Mouse (Mus musculus) heart, adult 2 months (tissue): ENCODE measurements around the gene Olfr237-ps1. TPM values are rescaled to one million over a fixed set of nuclear protein-coding genes. Genes with fewer than 3 reads are reported as not detected.
"Not testable (repeated sequence)": the region's sequence is repeated elsewhere in the genome, so short reads cannot be mapped to it uniquely, and the experiment has no call there.

ENCODE experiments used
- DNase-seq, 2 experiments: peaks; one replicate each; pipeline ENCODE4 v3.0.0; 2021
- H3K27ac ChIP-seq: fragments of 200-600 bp; 2 replicates; pipeline ENCODE4 v1.8.1; 2022
- H3K27me3 ChIP-seq: fragments of 200-500 bp; 2 replicates; pipeline ENCODE4 v1.6.1; 2012; ENCODE audit warnings: mild to moderate bottlenecking, low read length, inconsistent platforms, mixed read lengths; ENCODE audit not compliant: control insufficient read depth, insufficient read depth
- H3K36me3 ChIP-seq: fragments of 200-500 bp; 2 replicates; pipeline ENCODE4 v1.6.1; 2012; ENCODE audit warnings: low read length, inconsistent platforms; ENCODE audit not compliant: control insufficient read depth, insufficient read depth
- H3K4me1 ChIP-seq: fragments of 200-500 bp; 2 replicates; pipeline ENCODE4 v1.6.1; 2011; ENCODE audit warnings: low read length; ENCODE audit not compliant: control insufficient read depth, insufficient read depth
- H3K4me3 ChIP-seq: fragments of 200-600 bp; 2 replicates; pipeline ENCODE4 v1.8.1; 2022
- H3K79me2 ChIP-seq: fragments of 200-500 bp; replicated peaks from 2 replicates; pipeline ENCODE4 v1.6.1; 2012; ENCODE audit warnings: mild to moderate bottlenecking, inconsistent platforms, low read length, moderate library complexity, mixed read lengths; ENCODE audit not compliant: control insufficient read depth, insufficient read depth
- H3K9ac ChIP-seq: fragments of 200-500 bp; 2 replicates; pipeline ENCODE4 v1.6.1; 2012; ENCODE audit warnings: low read depth, mild to moderate bottlenecking, control low read depth, inconsistent platforms, low read length, mixed read lengths
- CTCF ChIP-seq: fragments of 200-600 bp; IDR thresholded peaks from 2 replicates; pipeline ENCODE4 v1.8.1; 2022; ENCODE audit warnings: antibody characterized with exemption, mild to moderate bottlenecking, moderate library complexity
- EP300 ChIP-seq: fragments of 200-500 bp; IDR thresholded peaks from 2 replicates; pipeline ENCODE4 v1.6.1; 2011; ENCODE audit warnings: low read depth, low read length, control low read depth; ENCODE audit not compliant: insufficient read depth
- POLR2A ChIP-seq: fragments of 200-500 bp; IDR thresholded peaks from 2 replicates; pipeline ENCODE4 v1.6.1; 2011; ENCODE audit warnings: mild to moderate bottlenecking, low read depth, low read length, control low read depth; ENCODE audit not compliant: insufficient read depth
- WGBS: fragments of 180-500 bp; shearing (Covaris S2); methylation state at CpG from one replicate; pipeline ENCODE4 v1.1.7; 2018; 5-methylcytosine and 5-hydroxymethylcytosine counted together
- intact Hi-C: fragments of 180-260 bp; cut with DNase I; formaldehyde crosslinking; loops from one replicate; pipeline ENCODE4 v1.15.1; 2025
- long read RNA-seq: library from polyadenylated mRNA; stranded (forward); transcript quantifications from one replicate; pipeline ENCODE4 v2.0.0, GENCODE M21; 2021
- polyA plus RNA-seq: library from polyadenylated mRNA; depleted of rRNA; stranded (reverse); fragments of >200 nt; gene quantifications from 2 replicates; pipeline ENCODE4 v1.2.3, GENCODE M21; 2012; rRNA removed
- total RNA-seq, 2 experiments: library from RNA; stranded (reverse); gene quantifications; 2 replicates each; pipeline ENCODE4 v1.2.3; 2021

The Olfr237-ps1 gene
- total RNA-seq (not detected), polyA plus RNA-seq (not detected in 2 replicates)
- long read RNA-seq, result 0 reads

DNA sequence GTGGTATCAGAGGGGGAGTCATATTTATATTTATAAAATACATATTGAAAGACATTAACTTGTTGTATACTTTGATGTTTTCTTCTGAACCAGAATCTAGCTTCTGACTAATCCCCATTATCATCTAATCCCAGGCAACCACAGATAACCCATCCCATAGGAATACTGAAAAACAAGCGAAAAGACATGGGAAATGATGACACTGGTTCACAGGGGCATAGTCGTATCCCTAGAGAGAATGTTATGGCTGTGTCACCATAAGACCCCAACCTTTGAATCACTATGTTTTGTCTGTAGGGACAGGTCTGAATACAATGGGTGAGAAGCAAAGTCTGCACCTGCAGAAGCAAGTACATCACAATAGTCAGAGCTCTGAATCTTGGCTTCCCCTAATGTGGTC, at the start of gene Olfr237-ps1:
Gene Olfr237-ps1 (plus strand): TSS at position 301 of the 400 bp plus-strand sequence.
- H3K9ac ChIP-seq, H3K4me3 ChIP-seq, H3K27me3 ChIP-seq, DNase-seq, H3K36me3 ChIP-seq, intact Hi-C loops, H3K27ac ChIP-seq, H3K4me1 ChIP-seq, H3K79me2 ChIP-seq: not testable (repeated sequence)
- 63% methylated on average over 2 of the region's 2 CpGs for WGBS

DNA sequence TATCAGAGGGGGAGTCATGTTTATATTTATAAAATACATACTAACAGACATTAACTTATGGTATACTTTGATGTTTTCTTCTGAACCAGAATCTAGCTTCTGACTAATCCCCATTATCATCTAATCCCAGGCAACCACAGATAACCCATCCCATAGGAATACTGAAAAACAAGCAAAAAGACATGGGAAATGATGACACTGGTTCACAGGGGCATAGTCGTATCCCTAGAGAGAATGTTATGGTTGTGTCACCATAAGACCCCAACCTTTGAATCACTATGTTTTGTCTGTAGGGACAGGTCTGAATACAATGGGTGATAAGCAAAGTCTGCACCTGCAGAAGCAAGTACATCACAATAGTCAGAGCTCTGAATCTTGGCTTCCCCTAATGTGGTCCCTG, 40.3 kb upstream of the Olfr237-ps1 start, which contains the start of gene Olfr441:
Gene Olfr441 (plus strand): TSS at position 301 of the 400 bp plus-strand sequence.
- WGBS, result 61% methylated on average over 1 of the region's 1 CpGs
- DNase-seq, H3K4me3 ChIP-seq, H3K9ac ChIP-seq, H3K36me3 ChIP-seq, H3K4me1 ChIP-seq, H3K27ac ChIP-seq, intact Hi-C loops, H3K79me2 ChIP-seq, H3K27me3 ChIP-seq: not testable (repeated sequence)

DNA sequence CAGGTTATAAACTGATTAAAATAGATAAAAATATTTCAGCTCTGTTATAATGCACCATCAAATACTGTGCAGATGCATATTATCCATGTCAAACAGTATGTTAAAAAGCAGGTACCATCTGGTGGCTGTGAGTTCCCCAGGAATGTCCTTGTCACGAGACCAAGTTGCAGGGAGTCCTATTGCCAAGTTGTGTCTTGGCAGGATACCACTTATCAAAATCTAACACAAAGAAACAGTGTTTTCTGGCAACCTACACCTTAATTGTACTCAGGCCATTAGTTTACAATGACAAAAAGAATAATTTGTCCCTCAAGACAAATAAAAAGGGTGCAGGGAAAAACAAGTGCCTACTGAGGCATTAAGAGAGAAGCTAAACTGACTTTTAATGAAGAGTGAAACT, 13.1 kb downstream of the Olfr237-ps1 start:
- Histone ChIP-seq H3K4me1 (no peaks in the 10 kb centered on the region), H3K79me2 (no peaks in the 10 kb centered on the region), H3K36me3 (no peaks in the 10 kb centered on the region), H3K27ac (no peak overlapping the region), H3K27me3 (no peaks in the 10 kb centered on the region), H3K9ac (no peak overlapping the region), H3K4me3 (no peak overlapping the region)
- no peak for DNase-seq
- whole genome bisulfite sequencing, result 28% methylated on average over 1 of the region's 1 CpGs
- TF ChIP-seq EP300 (no peak), POLR2A (no peak), CTCF (no peak)
- intact Hi-C loops, result no loop called here

DNA sequence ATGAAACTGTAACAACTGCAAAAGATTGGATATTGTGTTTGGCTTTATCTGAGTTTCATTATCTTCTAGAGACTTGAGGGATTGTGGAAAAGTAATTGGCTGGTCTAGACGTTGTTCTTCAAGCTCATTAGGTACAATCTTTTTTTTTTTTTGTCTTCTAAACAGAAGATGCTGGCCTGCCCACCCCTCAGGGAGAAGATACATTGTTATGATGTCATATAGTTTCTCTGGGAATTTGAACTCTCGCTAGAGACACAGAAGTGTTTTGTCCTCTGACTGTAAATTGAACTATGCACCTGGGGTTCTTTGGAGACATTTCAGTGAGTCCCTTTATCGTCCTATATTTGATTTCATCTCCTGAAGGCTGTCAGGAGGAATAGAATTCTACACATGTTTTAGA, 16.6 kb downstream of the Olfr237-ps1 start, which contains the start of gene Olfr437:
Gene Olfr437 (plus strand): TSS at position 301 of the 400 bp plus-strand sequence.
- TF ChIP-seq POLR2A (no peak), CTCF (no peak)
- Histone ChIP-seq H3K36me3 (no peaks in the 10 kb centered on the region), H3K79me2 (no peaks in the 10 kb centered on the region), H3K27ac (no peak within 1 kb of the TSS), H3K27me3 (no peaks in the 10 kb centered on the region), H3K4me3 (no peak within 1 kb of the TSS), H3K4me1 (no peaks in the 10 kb centered on the region), H3K9ac (no peak within 1 kb of the TSS)
- intact Hi-C loops, result no loop called here
- 47% methylated on average over 3 of the region's 3 CpGs for WGBS
- DNase-seq, result no peak

GRCm38 (mm10) chr6:43167246-43167645, 20.9 kb downstream of the Olfr237-ps1 start:
- no peaks in the 10 kb centered on the region for H3K27me3 ChIP-seq
- H3K79me2 ChIP-seq, result no peaks in the 10 kb centered on the region
- no peak overlapping the region for H3K9ac ChIP-seq
- no peaks in the 10 kb centered on the region for H3K36me3 ChIP-seq
- intact Hi-C loops, result no loop called here
- no peak for DNase-seq
- H3K27ac ChIP-seq, result no peak overlapping the region
- TF ChIP-seq EP300 (no peak), CTCF (no peak), POLR2A (no peak)
- WGBS, result 92% methylated on average over 4 of the region's 4 CpGs
- H3K4me3 ChIP-seq, result no peak overlapping the region
- no peaks in the 10 kb centered on the region for H3K4me1 ChIP-seq

DNA sequence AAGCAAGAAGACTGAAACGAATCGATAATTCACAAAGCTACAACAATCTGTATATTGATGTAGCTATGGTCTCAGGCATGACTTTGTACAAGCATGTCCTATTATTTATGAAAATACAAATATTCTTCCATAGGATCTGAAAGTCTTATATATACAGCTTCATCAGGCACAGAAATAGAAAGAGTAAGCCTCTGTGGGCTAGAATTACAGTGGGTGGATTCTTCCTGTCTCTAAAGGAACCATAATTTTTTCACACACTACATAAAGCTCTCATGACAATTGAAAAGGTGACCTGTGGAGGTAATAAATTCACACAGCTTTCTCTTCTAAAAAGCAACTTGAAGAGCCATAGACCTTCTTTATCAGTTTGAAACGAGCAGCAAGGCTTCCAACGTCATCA, 25.5 kb downstream of the Olfr237-ps1 start, which contains the start of gene Olfr13:
Gene Olfr13 (plus strand): TSS at position 301 of the 400 bp plus-strand sequence.
- H3K4me1 ChIP-seq, result no peaks in the 10 kb centered on the region
- H3K36me3 ChIP-seq, result no peaks in the 10 kb centered on the region
- H3K27me3 ChIP-seq, result no peaks in the 10 kb centered on the region
- no peak within 1 kb of the TSS for H3K4me3 ChIP-seq
- TF ChIP-seq POLR2A (no peak), CTCF (no peak), EP300 (no peak)
- H3K27ac ChIP-seq, result no peak within 1 kb of the TSS
- no peak within 1 kb of the TSS for H3K9ac ChIP-seq
- 54% methylated on average over 4 of the region's 4 CpGs for WGBS
- intact Hi-C loops, result no loop called here
- no peaks in the 10 kb centered on the region for H3K79me2 ChIP-seq
- no peak for DNase-seq

- no peaks in the 10 kb centered on the region for H3K79me2 ChIP-seq
- no peaks in the 10 kb centered on the region for H3K36me3 ChIP-seq
- intact Hi-C loops, result no loop called here
- no peak overlapping the region for H3K4me3 ChIP-seq
- no peak for DNase-seq
- no peaks in the 10 kb centered on the region for H3K4me1 ChIP-seq
- H3K27ac ChIP-seq, result no peak overlapping the region
- no peak overlapping the region for H3K9ac ChIP-seq
- no peaks in the 10 kb centered on the region for H3K27me3 ChIP-seq
- no peak for TF ChIP-seq POLR2A
- 56% methylated on average over 1 of the region's 1 CpGs for WGBS
Measured at GRCm38 (mm10) chr6:43178129-43178528, 31.8 kb downstream of the Olfr237-ps1 start.
